Mouse (Mus musculus) midbrain, postnatal 0 days (tissue): ENCODE data around the gene Wscd2. TPM values are rescaled to one million over a fixed set of nuclear protein-coding genes. Genes with fewer than 3 reads are reported as not detected.

Experiments used
- ATAC-seq: fragments of 200-750 bp; cut with Nextera tagmentation; 2 replicates; pipeline ENCODE4 v1.8.0; 2017; ENCODE audit warnings: moderate number of reproducible peaks, mild to moderate bottlenecking, moderate TSS enrichment, moderate library complexity; ENCODE audit not compliant: low FRiP score
- DNase-seq: peaks from one replicate; pipeline ENCODE4 v3.0.0-alpha.2; 2015; ENCODE audit warnings: low spot score
- H3K27ac ChIP-seq: fragments of 300-500 bp; sonication (generic); 2 replicates; pipeline ENCODE4 v1.5.1; 2014; ENCODE audit warnings: low read depth, mild to moderate bottlenecking, low read length, mixed read lengths
- H3K27me3 ChIP-seq: fragments of 300-500 bp; sonication (generic); 2 replicates; pipeline ENCODE4 v1.6.1; 2014; ENCODE audit warnings: low read length, control low read depth, mixed read lengths; ENCODE audit not compliant: insufficient read depth
- H3K36me3 ChIP-seq: fragments of 300-500 bp; sonication (generic); 2 replicates; pipeline ENCODE4 v1.6.1; 2014; ENCODE audit warnings: low read length, control low read depth, mixed read lengths; ENCODE audit not compliant: insufficient read depth
- H3K4me1 ChIP-seq: fragments of 300-500 bp; sonication (generic); 2 replicates; pipeline ENCODE4 v1.6.1; 2014; ENCODE audit warnings: mild to moderate bottlenecking, control low read depth, antibody characterized with exemption, low read length, mixed read lengths; ENCODE audit not compliant: insufficient read depth
- H3K4me2 ChIP-seq: fragments of 300-500 bp; sonication (generic); 2 replicates; pipeline ENCODE4 v1.6.1; 2014; ENCODE audit warnings: low read depth, mild to moderate bottlenecking, low read length, mixed read lengths; ENCODE audit not compliant: poor library complexity, severe bottlenecking
- H3K4me3 ChIP-seq: fragments of 300-500 bp; sonication (generic); 2 replicates; pipeline ENCODE4 v1.5.1; 2014; ENCODE audit warnings: low read depth, mild to moderate bottlenecking, low read length, moderate library complexity
- H3K9ac ChIP-seq: fragments of 300-500 bp; sonication (generic); replicated peaks from 2 replicates; pipeline ENCODE4 v1.6.1; 2014; ENCODE audit warnings: mild to moderate bottlenecking, low read length, moderate library complexity, mixed read lengths; ENCODE audit not compliant: poor library complexity, severe bottlenecking
- H3K9me3 ChIP-seq: fragments of 300-500 bp; sonication (generic); 2 replicates; pipeline ENCODE4 v1.6.1; 2016; ENCODE audit warnings: low read length, control low read depth
- CTCF ChIP-seq: IDR thresholded peaks from 2 replicates; pipeline ENCODE4 v1.5.1; 2016; ENCODE audit warnings: antibody characterized with exemption, mild to moderate bottlenecking
- WGBS: fragments of 180-500 bp; shearing (Covaris S2); extraction: QIAGEN DNeasy Blood & Tissue Kit; methylation state at CpG from one replicate; pipeline ENCODE4 v1.1.7; 2014; 5-methylcytosine and 5-hydroxymethylcytosine counted together
- polyA plus RNA-seq: library from polyadenylated mRNA; unstranded; fragments of >200 nt; fragmentation: Nextera tagmentation; extraction: Ambion mirVana; gene quantifications from 2 replicates; pipeline ENCODE4 v1.2.1, GENCODE M21; 2015
- total RNA-seq: library from RNA; depleted of rRNA; stranded (reverse); fragments of >200 nt; gene quantifications from 2 replicates; pipeline ENCODE4 v1.2.3, GENCODE M21; 2014

Wscd2 gene
- total and polyA plus RNA-seq, 2 experiments from 2014 or later = 13.2 to 28.8 TPM

DNA sequence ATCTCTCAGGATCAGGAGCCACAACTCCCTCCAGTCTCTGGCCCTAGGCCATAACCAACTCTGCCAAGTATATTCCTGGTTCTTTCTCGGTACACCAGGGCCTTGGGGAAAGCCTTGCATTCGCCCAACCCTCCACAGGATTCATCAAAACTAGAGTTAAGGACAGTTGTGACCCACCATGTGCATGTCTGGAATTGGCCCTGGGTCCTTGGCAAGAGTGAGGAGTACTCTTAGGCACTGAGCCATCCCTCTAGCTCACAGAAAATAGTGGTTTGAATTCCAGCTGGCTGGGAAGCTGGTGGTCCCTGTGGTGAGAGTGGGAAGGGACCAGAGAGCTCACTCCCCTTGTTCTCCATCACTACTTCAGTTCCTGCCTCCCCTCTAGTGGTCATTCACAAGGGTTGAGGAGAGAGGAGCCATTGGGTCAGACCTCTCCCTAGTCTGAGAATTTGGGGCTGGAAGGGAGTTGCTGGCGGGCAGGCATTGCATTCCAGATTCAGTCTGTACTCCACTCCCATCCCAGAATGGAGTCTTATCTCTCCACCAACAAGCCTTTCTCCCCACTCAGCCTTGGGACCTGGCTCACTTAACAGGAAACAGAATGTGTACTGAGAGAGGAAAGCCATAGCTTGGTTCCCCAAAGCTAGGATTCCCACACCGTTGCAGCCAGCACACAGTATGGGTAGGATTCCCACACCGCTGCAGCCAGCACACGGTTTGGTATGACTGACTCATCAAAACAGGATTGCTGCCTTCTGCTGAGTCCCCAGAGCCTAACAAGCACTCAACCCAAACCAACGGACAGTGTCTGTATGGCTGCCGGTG is 117.0 kb downstream of the Wscd2 start:
- Histone ChIP-seq H3K4me2 (no peak overlapping the region), H3K27ac (no peak overlapping the region), H3K27me3 (no peaks in the 10 kb centered on the region), H3K36me3 (no peaks in the 10 kb centered on the region), H3K9me3 (no peaks in the 10 kb centered on the region), H3K4me3 (no peak overlapping the region), H3K9ac (no peak overlapping the region), H3K4me1 (no peaks in the 10 kb centered on the region)
- DNase-seq (peak; percentile 56), ATAC-seq (no peak)
- peak; percentile 35; the same call in 1 of the 2 replicates for TF ChIP-seq CTCF
- 75% methylated on average over 8 of the region's 8 CpGs for WGBS

DNA sequence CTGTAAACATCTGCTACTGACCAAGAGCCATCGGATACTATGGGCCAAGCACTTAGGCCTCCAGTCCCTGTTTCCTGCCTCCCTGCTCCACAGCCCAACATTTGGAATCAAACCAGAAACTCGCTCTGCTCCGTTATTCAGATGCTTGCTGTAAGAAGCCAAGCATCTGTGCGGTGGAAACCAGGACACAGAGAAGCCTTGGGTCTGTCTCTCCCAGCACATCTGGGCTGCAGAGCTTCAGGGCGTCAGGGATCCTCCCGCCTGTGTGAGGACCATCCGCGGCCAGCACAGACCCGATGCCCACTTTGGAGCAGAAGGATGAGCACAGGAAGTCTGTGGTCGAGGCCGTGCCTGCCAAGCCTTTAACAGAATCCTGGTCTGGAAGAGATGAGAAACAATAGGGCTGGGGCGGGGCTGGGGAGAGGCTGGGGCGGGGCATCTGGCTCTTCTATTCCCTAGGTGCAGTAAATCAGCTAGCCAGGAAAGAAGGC is 117.9 kb downstream of the Wscd2 start:
- Histone ChIP-seq H3K27ac (0 out of 2 replicates have a peak overlapping the region, but pooled peaks have one; percentile 21), H3K4me2 (no peak overlapping the region), H3K36me3 (no peaks in the 10 kb centered on the region), H3K27me3 (no peaks in the 10 kb centered on the region), H3K4me3 (no peak overlapping the region), H3K4me1 (no peaks in the 10 kb centered on the region), H3K9me3 (no peaks in the 10 kb centered on the region), H3K9ac (no peak overlapping the region)
- ATAC-seq (no peak), DNase-seq (no peak)
- 34% methylated on average over 13 of the region's 13 CpGs for whole genome bisulfite sequencing
- no peak for TF ChIP-seq CTCF

DNA sequence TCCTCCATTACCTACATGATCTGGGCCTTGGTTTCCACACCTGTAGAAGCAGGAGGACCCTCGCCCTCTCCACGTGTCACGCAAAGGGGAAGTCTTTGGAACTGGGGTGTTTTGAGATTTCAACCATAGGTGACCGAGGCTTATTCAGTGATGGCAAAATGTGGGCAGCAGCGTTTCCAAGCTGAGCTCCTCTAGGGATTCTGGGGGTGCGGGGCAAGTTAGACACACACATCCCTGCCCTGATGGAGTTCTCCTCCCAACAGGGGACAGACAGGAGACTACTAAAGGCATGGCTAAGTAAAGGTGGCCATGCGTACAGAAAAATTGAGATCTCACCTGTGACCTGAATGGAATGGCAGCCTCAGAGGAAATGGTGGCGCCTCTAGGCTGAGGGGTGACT is 118.4 kb downstream of the Wscd2 start:
- Histone ChIP-seq H3K4me2 (no peak overlapping the region), H3K9me3 (no peaks in the 10 kb centered on the region), H3K9ac (no peak overlapping the region), H3K27ac (no peak overlapping the region), H3K4me1 (no peaks in the 10 kb centered on the region), H3K4me3 (no peak overlapping the region), H3K27me3 (no peaks in the 10 kb centered on the region), H3K36me3 (no peaks in the 10 kb centered on the region)
- 83% methylated on average over 8 of the region's 8 CpGs for WGBS
- DNase-seq (no peak), ATAC-seq (no peak)
- TF ChIP-seq CTCF = no peak

DNA sequence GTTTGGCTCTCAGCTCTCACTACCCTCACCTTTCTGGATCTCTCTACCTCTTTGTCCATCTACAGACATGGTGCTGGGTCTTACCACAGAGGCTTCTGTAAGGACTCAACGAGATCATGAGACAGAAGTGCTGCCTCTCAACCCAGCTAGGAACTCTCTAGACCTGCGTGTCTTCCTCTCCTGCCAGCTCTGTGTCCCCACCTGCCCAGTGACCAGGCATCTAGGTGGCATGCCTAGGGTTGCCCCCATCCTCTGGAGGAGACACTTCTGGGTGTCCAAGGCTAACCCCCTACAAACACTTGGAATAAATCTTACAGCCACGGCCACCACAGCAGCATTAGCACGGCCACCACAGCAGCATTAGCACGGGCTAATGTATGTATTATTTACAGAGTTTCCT is 119.8 kb downstream of the Wscd2 start:
- Histone ChIP-seq H3K36me3 (no peaks in the 10 kb centered on the region), H3K4me1 (no peaks in the 10 kb centered on the region), H3K4me3 (no peak overlapping the region), H3K9me3 (no peaks in the 10 kb centered on the region), H3K4me2 (no peak overlapping the region), H3K27me3 (no peaks in the 10 kb centered on the region), H3K9ac (no peak overlapping the region), H3K27ac (no peak overlapping the region)
- no peak for TF ChIP-seq CTCF
- no peak for ATAC-seq
- DNase-seq = no peak
- 64% methylated on average over 5 of the region's 5 CpGs for WGBS

DNA sequence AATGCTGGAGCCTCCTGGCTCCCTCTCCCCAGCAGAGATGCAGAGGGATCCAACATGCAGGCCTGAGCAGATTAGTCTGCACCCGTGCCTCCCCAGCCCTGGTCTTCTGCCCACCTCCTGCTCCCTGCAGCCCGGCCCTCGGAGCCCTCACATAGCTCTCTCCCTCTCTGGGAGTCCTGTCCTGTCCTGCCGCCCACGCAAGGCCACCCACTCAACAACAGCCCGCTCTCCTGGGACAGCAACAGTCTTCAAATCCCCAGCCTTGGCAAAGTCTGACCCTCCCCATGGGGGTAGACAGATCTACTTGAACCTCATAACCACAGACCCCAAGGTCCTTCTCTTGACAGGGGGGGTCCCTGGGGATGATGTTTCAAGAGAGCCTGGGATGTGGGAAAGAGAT is 120.4 kb downstream of the Wscd2 start:
- Histone ChIP-seq H3K4me1 (no peaks in the 10 kb centered on the region), H3K27ac (no peak overlapping the region), H3K36me3 (no peaks in the 10 kb centered on the region), H3K9me3 (no peaks in the 10 kb centered on the region), H3K27me3 (no peaks in the 10 kb centered on the region), H3K4me2 (no peak overlapping the region), H3K9ac (no peak overlapping the region), H3K4me3 (no peak overlapping the region)
- DNase-seq (no peak), ATAC-seq (no peak)
- 60% methylated on average over 6 of the region's 6 CpGs for WGBS
- TF ChIP-seq CTCF = no peak

DNA sequence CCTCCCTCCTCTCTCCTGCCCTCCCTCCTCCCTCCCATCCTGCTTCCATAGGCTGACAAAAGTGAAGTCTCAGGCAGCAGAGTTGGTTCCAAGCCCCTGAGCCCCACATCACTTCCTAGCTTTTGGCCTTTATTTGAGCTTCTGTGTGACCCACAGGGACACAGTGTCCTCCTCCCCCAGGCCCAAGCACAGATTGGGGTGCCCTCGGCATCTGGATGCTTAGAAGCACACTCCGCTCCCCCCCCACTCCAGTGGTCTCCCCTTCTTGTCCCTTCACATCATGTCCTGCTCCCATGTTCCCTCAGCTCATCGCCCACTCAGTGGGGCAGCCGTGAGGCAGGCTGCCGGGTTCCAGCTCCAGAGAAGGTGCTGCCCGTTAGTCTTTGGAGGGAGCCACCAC is 121.0 kb downstream of the Wscd2 start:
- DNase-seq (no peak), ATAC-seq (no peak)
- Histone ChIP-seq H3K4me3 (no peak overlapping the region), H3K9me3 (no peaks in the 10 kb centered on the region), H3K27me3 (no peaks in the 10 kb centered on the region), H3K4me1 (no peaks in the 10 kb centered on the region), H3K36me3 (no peaks in the 10 kb centered on the region), H3K9ac (no peak overlapping the region), H3K4me2 (no peak overlapping the region), H3K27ac (no peak overlapping the region)
- 73% methylated on average over 6 of the region's 6 CpGs for WGBS
- TF ChIP-seq CTCF = no peak
